Mouse (Mus musculus): ENCODE data around the gene Banp. TPM values are rescaled to one million over a fixed set of nuclear protein-coding genes. Genes with fewer than 3 reads are reported as not detected.

Banp gene
- total RNA-seq, 2 experiments from 2014 or later: 8.5 to 19.2 TPM

- intact Hi-C loops (cut with DNase I): no loop called here
- no peak for DNase-seq
Measured at GRCm38 (mm10) chr8:122006688-122007484, 57.3 kb downstream of the Banp start.

- no peak for DNase-seq
- intact Hi-C loops (cut with DNase I): no loop called here
Measured at GRCm38 (mm10) chr8:122008395-122008794, 58.8 kb downstream of the Banp start.

GRCm38 (mm10) chr8:122010638-122011037, 61.1 kb downstream of the Banp start:
- intact Hi-C loops (cut with DNase I): no loop called here
- no peak for DNase-seq

- intact Hi-C loops (cut with DNase I): no loop called here
- no peak for DNase-seq
Measured at GRCm38 (mm10) chr8:122011066-122011588, 61.6 kb downstream of the Banp start.

- intact Hi-C loops (cut with DNase I): no loop called here
- DNase-seq: no peak
Measured at GRCm38 (mm10) chr8:122014606-122015005, 65.1 kb downstream of the Banp start.

GRCm38 (mm10) chr8:122018046-122018831, 68.7 kb downstream of the Banp start:
- intact Hi-C loops (cut with DNase I): no loop called here
- peak; percentile 36 to 44 for DNase-seq

- no peak for DNase-seq
- intact Hi-C loops (cut with DNase I): no loop called here
Measured at GRCm38 (mm10) chr8:122019162-122019561, 69.6 kb downstream of the Banp start.

- intact Hi-C loops (cut with DNase I): no loop called here
- DNase-seq: no peak
Measured at GRCm38 (mm10) chr8:122020050-122020771, 70.7 kb downstream of the Banp start.

GRCm38 (mm10) chr8:122021725-122022124, 72.2 kb downstream of the Banp start:
- intact Hi-C loops (cut with DNase I): no loop called here
- no peak for DNase-seq

GRCm38 (mm10) chr8:122022274-122022673, 72.7 kb downstream of the Banp start:
- no peak for DNase-seq
- intact Hi-C loops (cut with DNase I): no loop called here

- intact Hi-C loops (cut with DNase I): no loop called here
- no peak for DNase-seq
Measured at GRCm38 (mm10) chr8:122022705-122023104, 73.2 kb downstream of the Banp start.

- DNase-seq: no peak
- intact Hi-C loops (cut with DNase I): no loop called here
Measured at GRCm38 (mm10) chr8:122025546-122025945, 76.0 kb downstream of the Banp start.

- intact Hi-C loops (cut with DNase I): no loop called here
- DNase-seq: no peak
Measured at GRCm38 (mm10) chr8:122028116-122028515, 78.6 kb downstream of the Banp start.

- intact Hi-C loops (cut with DNase I): no loop called here
Measured at GRCm38 (mm10) chr8:122030965-122031364, 81.4 kb downstream of the Banp start.

GRCm38 (mm10) chr8:122032741-122033140, 83.2 kb downstream of the Banp start:
- intact Hi-C loops (cut with DNase I): no loop called here
- DNase-seq: no peak

More at GRCm38 (mm10) chr8:122030965-122031364, 81.4 kb downstream of the Banp start:
- DNase-seq: no peak

GRCm38 (mm10) chr8:122035543-122035942, 86.0 kb downstream of the Banp start:
- intact Hi-C loops (cut with DNase I): no loop called here
- no peak for DNase-seq

- DNase-seq: no peak
- intact Hi-C loops (cut with DNase I): no loop called here
Measured at GRCm38 (mm10) chr8:122036325-122036724, 86.8 kb downstream of the Banp start.

GRCm38 (mm10) chr8:122037279-122037678, 87.7 kb downstream of the Banp start:
- intact Hi-C loops (cut with DNase I): no loop called here
- no peak for DNase-seq

- intact Hi-C loops (cut with DNase I): no loop called here
- no peak for DNase-seq
Measured at GRCm38 (mm10) chr8:122038076-122038475, 88.5 kb downstream of the Banp start.

- intact Hi-C loops (cut with DNase I): no loop called here
- DNase-seq: no peak
Measured at GRCm38 (mm10) chr8:122039452-122039851, 89.9 kb downstream of the Banp start.

Measured in heart, postnatal 36 days (tissue).